Mouse (Mus musculus) gastrocnemius, postnatal 10 days (tissue): ENCODE measurements around the gene Tm9sf3. TPM values are rescaled to one million over a fixed set of nuclear protein-coding genes. Genes with fewer than 3 reads are reported as not detected.
"Not testable (repeated sequence)": the region's sequence is repeated elsewhere in the genome, so short reads cannot be mapped to it uniquely, and the experiment has no call there.

Experiments used
- DNase-seq: peaks from one replicate; pipeline ENCODE4 v3.0.0; 2021; ENCODE audit warnings: mixed read lengths
- long read RNA-seq, 2 experiments: library from polyadenylated mRNA; stranded (forward); transcript quantifications; one replicate each; pipeline ENCODE4 v2.0.0; 2021
- total RNA-seq, 2 experiments: library from RNA; stranded (reverse); gene quantifications; 2 replicates each; pipeline ENCODE4 v1.2.3; 2021

Gene Tm9sf3
- total RNA-seq = 10 to 100 TPM; 92.6 to 99.5 TPM
- long read RNA-seq, experiment 1, transcript Tm9sf3-202 (15 exons, 3,170 nt) = major isoform, 236 of 254 reads
- long read RNA-seq, experiment 1, partial matches to known transcripts = 4 of 254 reads
- long read RNA-seq, experiment 1, other reads (novel, unspliced or antisense) = 14 of 254 reads
- long read RNA-seq, experiment 2, transcript Tm9sf3-202 (15 exons, 3,170 nt) = major isoform, 187 of 204 reads
- long read RNA-seq, experiment 2, partial matches to known transcripts = 6 of 204 reads
- long read RNA-seq, experiment 2, other reads (novel, unspliced or antisense) = 11 of 204 reads

DNA sequence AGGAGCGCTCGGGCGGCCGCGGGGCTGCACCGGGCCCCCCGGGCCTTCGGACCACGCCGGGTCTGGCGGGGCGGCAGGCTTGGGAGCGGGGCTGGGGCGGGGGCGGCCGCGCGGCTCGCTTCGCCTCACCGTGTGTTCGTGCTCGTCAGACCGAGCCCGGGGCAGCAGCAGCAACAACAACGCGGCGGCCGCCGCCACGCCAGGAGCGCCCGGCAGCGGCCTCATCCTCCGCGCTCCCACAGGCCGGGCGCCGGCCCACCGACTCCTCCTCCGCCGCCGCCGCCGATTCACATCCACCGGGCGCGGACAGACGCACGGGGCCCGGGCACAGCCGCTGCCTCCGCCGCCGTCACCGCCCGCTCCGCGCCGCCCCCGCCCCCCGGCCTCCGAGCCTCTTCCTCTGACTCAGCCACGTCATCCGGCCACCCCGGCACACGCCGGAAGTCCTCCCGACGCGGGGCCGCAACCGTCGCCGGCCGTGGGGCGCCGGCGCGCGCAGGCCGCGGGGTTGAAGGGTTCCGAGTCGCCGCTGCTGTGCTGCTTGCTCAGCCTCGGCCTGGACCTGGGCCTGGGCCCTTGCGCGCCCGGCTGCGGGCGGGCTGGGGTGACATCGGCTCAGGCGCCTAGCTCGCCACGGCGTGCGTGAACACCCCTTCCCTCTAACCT, at the start of gene Tm9sf3:
Gene Tm9sf3 (minus strand): TSS at position 368 of the 666 bp plus-strand sequence.
- DNase-seq = peak; percentile 90

DNA sequence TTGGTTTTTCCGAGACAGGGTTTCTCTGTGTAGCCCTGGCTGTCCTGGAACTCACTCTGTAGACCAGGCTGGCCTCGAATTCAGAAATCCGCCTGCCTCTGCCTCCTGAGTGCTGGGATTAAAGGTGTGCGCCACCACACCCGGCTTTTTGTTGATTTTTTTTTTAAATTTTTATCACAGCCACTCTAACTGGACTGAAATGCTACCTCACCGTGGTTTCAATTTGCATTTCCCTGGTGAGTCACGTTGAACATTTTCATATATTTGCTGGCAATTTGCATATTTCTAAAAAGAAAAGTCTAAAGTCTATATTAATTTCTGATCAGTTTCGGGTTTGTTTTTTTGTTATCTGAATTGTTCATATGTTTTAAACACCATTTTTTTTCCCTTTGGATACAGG, 48.8 kb upstream of the Tm9sf3 start:
- not testable (repeated sequence) for DNase-seq

DNA sequence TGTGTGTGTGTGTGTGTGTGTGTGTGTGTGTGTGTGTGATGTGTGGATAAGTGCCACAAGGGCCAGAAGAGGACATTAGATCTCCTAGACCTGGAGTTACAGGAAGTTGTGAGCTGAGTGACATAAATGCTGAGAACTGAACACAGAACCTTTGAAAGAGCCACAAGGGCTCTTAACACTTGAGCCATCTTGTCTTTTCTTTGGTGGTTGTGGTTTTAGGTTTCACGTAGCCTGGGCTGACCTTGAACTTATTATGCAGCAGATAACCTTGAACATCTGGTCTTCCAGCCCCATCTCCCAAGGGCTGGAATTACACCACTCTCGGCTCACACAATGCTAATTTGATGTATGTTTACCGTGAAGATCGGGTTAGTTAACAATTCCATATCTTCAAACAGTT, 48.2 kb upstream of the Tm9sf3 start:
- DNase-seq = no peak

DNA sequence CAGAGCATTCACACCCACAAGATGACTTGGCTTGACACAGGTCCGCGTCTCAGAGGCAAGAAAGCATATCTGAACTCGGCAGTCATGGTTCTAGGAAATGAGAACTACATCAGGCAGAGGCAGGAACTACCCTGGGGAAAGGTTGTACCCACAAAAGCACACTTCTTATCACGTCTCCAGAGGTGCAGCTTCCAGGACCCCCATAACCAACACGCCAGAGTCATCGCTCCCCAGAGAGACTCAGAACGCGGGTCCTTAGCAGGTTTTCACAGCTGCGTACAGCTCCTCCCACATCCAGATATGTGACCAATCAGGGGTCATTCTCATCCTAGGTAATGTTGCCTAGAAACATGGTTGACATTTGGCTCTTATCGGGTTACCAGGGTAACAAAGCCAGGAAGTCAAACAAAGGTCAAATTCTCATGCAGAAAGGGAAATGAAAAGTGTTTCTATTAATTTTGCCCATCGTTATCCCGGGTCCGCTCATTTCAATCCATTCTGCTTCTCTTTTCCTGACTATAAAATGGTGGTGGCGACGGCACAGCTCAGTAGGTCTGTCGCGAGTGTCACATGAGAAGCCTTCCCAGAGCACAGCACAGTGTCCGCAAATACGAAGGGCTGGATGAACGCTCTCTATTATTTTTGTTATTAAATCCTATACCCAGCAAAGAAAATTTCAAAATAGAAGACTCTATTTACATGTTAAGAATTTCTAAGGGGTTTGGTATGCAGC, 47.3 kb upstream of the Tm9sf3 start:
- DNase-seq = no peak

DNA sequence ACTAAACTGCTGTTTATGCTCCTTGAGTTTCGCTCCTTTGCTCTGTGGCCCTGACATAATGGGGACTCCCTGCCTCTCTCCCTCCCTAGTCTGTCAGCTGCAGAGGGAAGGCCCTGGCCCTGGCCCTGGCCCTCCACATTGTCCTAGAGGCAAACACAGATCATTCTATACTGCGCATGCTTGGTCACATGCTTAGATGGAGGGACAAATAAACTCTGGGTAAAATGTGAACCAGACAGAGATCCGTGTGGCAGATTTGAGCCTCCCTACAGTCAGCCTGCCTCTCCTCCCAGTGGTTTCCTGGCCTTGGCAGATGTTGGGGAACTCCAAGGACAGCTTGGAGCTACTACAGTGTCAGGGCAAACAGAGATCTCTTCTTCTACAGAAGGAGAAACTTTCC, 40.1 kb upstream of the Tm9sf3 start:
- no peak for DNase-seq

DNA sequence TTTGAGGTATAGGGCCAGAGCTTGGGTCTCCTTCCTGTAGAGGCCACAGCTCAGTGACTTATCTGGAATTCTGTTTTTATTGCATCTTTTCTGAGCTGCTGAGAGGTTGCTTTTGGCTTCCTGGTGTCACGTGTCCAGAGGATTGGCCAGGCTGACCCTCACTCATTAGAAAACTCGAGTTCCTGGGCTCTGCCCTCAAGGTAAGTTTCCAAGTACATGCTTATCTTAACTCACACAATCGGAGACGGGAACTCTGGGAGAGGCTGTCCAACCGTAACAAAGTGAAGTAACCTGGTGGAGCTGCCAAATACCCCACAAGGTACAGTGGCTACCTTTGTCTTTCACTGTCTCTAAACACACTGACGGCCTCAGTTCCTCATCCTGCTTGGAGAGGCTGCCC, 39.6 kb upstream of the Tm9sf3 start:
- DNase-seq = no peak

DNA sequence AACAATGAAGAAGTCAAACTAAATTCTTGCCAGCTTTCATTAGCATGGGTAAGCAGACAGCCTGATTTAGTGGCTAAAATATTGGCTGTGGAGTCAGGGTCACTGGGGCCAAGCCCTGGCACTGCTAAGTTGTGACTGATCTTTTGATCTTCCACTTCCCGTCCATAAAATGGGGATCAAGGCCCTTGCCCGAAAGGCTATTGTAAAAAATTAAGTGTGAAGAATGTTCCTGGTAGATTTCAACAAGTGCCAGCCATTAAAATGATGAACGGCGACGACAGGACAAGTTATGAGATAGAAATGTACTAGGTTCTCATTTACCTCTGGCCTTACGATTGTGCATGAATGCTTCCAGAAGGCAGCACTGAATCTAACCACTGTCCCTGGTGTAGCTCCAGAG, 38.1 kb upstream of the Tm9sf3 start:
- no peak for DNase-seq

DNA sequence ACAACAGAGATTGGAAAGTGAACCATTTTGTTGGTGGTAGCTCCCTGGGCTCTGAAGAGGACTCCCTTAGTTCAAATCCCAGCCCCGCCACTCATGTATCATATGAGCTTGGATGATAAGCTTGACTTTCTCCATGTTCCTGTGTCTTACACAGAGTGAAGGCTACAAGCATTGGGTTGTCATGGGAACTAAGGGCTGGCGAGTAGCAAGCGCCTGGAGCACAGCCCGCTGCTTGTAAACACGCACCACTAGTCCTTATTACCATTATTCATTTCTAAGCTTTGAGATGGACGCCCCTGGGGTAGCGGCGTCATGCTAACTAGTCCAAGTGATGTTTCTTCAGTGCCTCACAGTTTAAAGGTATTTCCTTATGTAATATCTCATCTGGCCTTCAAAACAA, 35.6 kb upstream of the Tm9sf3 start:
- no peak for DNase-seq

DNA sequence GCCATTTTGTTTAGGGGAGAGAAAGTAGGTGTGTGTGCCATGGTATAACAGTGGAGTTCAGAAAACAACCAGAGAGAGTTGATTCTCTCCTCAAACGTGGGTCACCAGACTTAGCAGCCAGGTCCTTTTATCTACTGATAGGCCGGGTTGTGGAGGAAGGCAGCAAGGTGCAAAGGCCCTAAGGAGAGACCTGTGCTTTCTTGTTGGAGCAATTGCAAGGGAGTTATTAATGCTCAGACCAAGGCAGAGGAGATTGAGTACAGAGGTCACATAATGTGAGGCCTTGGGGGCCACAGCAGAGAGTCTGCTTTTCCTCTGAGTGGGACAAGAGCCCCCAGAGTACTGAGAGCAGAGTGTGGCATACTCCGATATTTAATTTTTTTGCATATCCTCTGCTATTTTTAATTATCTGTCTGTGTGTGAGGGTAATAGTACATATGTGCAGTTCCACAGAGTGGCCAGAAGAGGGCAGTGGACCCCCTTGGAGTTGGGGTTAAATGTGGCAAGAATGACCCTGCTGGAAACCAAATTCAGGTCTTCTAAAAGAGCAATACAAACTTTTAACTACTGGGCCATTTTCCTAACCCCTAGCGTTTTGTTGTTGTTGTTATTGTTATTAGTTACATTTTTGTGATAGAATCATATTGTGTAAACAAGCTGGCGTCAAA, 27.3 kb upstream of the Tm9sf3 start:
- no peak for DNase-seq

DNA sequence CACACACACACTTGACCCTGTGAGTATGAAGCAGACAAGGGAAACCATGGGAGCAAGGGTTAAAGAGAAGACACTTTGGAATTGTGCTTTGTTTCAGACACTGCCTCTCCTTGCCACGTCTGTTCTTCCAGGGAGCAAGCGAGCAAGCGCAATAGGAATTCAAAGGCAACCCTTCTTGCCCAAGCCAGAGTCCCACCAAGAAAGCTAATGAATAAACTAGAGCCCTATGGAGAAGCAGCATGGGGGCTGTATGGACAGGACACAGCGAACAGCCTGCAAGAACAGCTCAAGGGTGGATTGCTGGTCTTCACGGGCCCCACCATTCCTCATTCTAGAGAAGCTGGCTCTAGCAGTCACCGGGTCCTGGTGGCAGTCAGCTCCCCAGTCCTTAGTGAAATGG, 24.8 kb upstream of the Tm9sf3 start:
- no peak for DNase-seq

DNA sequence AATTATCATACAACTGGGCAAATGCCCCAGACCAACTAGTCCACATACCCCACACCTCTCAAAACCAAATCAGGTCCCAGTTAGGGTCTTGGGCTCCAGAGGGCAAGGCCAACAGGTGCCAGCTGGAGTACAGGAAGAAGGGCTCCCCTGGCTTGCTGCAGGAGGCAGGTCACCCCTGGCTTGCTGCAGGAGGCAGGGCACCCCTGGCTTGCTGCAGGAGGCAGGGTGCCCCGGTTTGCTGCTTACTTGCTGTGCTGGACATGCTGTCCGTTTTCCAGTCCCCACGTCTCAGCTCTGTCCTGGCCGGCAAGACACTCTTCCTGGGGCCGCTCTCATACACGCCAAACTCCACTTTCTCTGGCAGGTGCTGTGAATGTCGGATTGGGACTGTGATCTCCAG, 23.4 kb upstream of the Tm9sf3 start:
- DNase-seq = no peak

DNA sequence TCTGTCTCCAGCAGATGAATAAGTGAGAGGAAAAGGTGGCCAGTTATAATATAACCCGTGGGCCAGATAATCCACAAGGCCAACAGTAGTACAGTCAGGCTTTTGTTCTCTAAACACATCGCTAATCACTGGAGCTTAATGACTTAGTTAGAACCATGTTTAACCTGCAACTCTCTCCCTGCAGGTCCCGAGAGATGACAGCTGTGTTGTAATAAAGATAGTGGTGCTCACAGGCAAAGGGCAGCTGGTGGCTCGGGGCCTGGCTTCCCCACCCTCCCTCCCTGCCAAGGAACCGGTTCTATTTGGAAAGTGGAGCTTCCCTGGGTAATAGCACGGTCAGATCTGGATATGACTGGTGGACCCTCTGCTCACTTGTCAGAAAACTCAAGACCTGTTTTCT, 20.7 kb upstream of the Tm9sf3 start:
- DNase-seq = no peak

DNA sequence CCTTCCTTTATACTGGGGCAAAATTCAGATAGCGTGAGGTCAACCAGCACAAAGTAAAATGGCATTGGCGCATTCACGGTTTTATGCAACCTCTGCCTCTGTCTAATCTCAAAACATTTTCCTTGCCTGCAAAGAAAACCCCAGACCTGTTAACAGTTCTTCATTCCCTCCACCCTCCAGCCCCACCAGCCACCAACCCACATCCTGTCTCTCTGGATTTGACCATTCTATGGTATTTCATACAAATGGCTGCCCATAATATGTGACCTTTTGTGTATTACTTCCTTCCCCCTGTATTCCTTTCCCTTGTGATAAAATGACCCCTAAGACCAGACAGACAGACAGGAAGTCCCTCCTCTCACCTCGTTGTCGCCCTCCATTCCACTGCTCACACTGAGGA, 18.9 kb upstream of the Tm9sf3 start:
- no peak for DNase-seq

DNA sequence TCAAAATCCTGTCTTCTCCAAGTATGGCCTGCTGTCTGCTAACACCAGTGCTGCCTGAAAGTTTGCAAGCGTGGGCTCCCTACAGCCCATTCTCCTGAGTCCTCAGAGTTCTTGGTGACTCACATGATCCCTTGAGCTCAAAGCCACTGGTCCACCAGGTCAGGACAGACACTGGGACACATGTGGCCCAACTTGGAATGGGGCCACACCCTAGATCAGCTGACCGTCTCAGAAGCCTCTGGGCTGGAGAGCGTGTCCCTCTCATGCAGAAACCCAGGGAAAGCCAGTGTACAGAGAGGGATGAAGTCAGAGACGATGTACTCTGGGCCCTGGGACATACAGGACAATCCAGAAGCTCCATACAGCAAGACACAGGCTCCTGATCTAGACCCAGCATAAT, 18.4 kb upstream of the Tm9sf3 start:
- DNase-seq = no peak

DNA sequence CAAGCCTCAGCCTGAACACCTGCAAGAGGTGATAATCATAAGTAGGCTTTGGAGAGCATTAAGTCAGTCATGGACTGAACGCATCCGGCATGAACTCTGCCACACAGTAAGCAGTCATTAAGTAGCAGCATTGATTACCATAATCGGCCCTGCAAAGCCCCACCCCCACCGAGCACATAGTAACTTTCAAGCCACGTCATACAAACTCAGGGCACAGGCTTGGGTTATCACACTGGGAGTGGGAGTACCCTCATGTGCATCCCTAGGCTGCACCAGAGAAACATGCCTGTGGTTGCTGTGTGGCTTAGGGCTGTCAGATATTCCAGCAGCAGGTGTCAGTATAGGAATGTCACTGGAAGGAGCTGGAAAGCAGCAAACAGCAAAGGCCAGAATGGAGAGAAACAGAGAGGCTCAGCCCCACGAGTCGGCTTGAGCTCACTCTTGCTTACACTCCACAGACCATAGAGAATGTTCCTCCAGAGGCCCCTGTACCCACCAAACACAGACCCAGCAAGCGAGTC, 16.0 kb upstream of the Tm9sf3 start:
- no peak for DNase-seq

DNA sequence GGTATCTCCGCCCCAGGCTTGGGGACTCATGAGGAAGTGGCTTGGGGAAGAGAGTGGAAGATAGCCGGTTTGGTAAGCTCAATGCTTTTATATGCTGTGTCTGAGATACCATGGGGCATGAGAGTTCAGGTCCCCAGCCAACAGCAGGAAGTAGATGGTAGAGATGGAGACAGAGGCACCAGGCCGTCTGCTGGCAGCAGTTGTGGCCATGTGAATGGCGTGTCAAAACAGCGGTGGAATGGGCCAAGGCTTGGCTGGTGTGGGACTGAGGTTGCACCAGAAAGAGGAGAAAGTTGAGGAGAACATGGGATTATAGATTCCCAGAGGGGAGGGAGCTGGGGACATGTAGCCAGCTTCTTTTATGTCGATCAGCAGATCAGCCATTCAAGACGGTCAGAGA, 14.8 kb upstream of the Tm9sf3 start:
- DNase-seq = no peak

DNA sequence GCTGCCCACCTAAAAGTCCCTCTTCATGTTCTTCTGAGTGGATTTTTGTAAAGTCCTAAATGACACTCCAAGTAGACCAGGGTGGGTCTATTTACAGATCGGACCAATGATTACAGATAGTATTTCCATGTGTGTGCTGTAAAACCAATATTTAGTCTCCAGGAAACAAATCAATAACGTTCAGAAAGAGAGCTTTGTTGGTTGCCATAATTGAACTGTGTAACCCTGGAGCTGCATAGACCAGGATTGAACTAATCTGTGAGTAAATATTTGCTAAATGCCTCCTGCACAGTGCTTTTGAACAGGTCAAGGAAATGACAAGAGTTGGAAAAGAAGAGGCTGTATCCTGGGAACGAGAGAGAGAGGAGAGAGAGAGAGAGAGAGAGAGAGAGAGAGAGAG, 11.8 kb upstream of the Tm9sf3 start:
- DNase-seq = no peak

DNA sequence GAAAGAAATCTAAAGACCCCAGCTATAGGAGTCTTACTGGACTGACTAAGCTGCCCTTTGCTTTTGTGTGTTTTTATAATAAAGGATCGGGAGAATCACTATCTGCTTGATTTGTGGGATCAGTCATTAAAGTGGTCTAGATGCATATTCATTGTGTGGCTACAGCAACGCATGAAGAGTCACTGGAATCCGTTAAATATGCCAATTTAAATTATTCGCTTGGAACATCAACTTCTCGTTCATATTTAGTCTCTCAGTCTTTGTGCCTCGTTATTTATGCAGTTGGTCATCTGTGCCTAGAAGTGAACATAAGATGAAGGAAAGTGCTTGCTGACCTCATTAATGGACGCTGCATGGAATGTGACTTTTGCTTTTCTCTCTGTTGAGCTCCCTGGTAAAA, 7.1 kb upstream of the Tm9sf3 start:
- no peak for DNase-seq

DNA sequence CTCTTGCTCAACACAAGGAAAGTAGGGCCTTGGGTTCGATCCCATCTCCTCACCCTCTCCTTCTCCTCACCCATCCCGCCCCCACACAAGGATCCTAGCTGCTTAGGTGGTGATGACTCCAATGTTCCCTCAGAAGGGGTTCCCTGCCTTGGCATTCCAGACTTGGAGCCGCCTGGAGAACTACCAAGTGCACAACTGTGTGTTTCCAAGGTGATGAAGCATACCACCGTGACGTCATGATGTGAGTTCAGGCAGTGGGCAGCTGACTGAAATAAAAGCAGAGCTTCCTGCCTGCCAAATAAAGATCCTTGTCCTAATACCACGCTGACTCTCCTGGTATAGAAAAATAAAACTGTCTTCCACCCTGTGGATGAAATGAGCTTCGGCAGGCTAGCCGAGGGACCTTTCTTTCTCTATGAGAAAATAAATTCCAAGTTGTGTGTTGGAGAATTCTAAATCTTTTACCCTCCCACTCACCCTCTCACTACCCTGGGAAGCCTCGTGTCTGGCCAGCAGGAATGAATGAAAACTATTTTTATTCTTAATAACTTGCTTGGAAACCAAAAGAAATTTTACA, 6.4 kb upstream of the Tm9sf3 start:
- DNase-seq = no peak

DNA sequence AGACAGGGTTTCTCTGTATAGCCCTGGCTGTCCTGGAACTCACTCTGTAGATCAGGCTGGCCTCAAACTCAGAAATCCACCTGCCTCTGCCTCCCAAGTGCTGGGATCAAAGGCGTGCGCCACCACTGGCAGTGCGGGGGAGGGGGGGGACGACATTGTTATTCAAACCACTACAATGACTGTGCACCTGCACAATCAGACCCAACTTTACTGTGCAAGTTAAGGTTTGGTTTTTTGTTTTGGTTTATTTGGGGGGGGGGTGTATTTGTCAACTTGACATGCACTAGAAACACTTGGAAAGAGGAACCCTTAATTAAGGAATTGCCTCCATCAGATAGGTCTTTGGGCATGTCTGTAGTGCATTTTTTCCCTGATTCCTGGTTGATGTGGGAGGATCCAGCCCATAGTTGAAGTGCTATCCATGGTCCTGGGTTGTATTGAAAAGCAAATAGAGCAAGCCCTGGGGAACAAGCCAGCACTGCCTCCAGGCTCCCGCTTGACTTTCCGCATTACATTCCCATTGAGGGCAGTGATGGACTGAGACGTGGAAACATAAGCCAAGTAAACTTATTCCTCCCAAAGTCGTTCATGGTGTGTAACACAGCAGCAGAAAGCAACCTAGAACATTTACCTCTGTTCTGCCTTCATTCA, 2.6 kb upstream of the Tm9sf3 start:
- no peak for DNase-seq

DNA sequence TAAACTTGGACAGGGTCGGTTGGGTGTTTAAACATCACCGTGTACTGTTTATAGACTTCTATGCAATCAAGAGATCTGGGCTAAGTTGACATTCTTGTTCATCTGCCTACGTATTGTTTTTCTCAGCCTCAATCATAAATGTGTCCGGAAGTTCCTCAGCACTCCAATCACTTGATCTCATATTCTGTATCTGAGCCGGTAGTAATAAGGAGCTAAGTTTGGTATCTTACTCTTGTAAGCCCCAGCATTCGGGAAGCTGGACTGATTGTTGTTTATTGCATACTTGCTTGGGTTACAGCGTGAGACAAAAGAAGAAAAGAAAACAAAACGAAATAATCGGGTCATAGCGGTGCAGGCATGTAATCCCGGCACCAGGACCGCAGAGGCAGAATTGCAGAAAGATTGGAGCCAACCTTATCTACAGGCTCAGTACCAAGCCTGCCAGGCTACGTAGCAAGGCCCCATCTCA, 568 bp upstream of the Tm9sf3 start:
- DNase-seq = no peak
